Mouse (Mus musculus): ENCODE results near the gene Gtpbp3. TPM values are rescaled to one million over a fixed set of nuclear protein-coding genes. Genes with fewer than 3 reads are reported as not detected.

Gene Gtpbp3
- total and polyA plus RNA-seq, 3 experiments = 17.4 to 26.7 (median 20.7) TPM

GRCm38 (mm10) chr8:71477196-71477845, 10.6 kb upstream of the Gtpbp3 start:
- peak overlapping the region; percentile 30 for H3K9ac ChIP-seq (ENCODE audit: insufficient read depth, low read depth)
- H3K4me3 ChIP-seq (replicated peaks in 1 of 3; ENCODE audit: low read depth in 2 of 3, low read length in 2 of 3, poor library complexity in 1 of 3) = peak overlapping the region in 2 of 3 experiments; percentile 22 to 68
- in situ Hi-C loops (cut with MboI; ENCODE audit: low pct_ligation_motif_present, low pct_unique_long_range_greater_than_20kb, low sequenced_read_pairs) = no loop called here
- peak; percentile 46 for DNase-seq (ENCODE audit: extremely low read depth)
- H3K27me3 ChIP-seq (replicated peaks) = no peaks in the 10 kb centered on the region
- H3K27ac ChIP-seq (ENCODE audit: insufficient read depth, low read depth) = no peak overlapping the region
- dilution Hi-C loops (cut with MboI; ENCODE audit: extremely low pct_ligation_motif_present, extremely low pct_unique_long_range_greater_than_20kb, low sequenced_read_pairs) = no loop called here
- no peaks in the 10 kb centered on the region for H3K79me2 ChIP-seq (replicated peaks; ENCODE audit: control insufficient read depth, extremely low read depth, insufficient read depth, poor library complexity, severe bottlenecking)
- H3K9me3 ChIP-seq (replicated peaks; ENCODE audit: low read length) = no peaks in the 10 kb centered on the region
- peaks cover 32 to 51% of the 10 kb centered on the region in 2 experiments for H3K36me3 ChIP-seq (replicated peaks in 1 of 2; ENCODE audit: control insufficient read depth in 1 of 2, insufficient read depth in 1 of 2, low read length in 1 of 2)
- peaks cover 8% of the 10 kb centered on the region in 2 experiments for H3K4me1 ChIP-seq (ENCODE audit: control insufficient read depth in 1 of 2, insufficient read depth in 2 of 2)
- peak overlapping the region; percentile 64 for H3K4me2 ChIP-seq (ENCODE audit: insufficient read depth, low read depth, poor library complexity, severe bottlenecking)
- no peak for TF ChIP-seq POLR2A (IDR thresholded peaks at IDR 0.05; ENCODE audit: low read depth, low read length)
- TF ChIP-seq ETS1 (conservative IDR thresholded peaks at IDR 0.05; ENCODE audit: low read depth, low read length) = no peak
- TF ChIP-seq SMC3 (IDR thresholded peaks at IDR 0.05; ENCODE audit: low read depth, low read length) = peak; percentile 18; the same call in 1 of the 2 replicates
- TF ChIP-seq TCF12 (IDR thresholded peaks at IDR 0.05; ENCODE audit: low read depth, low read length) = no peak
- TF ChIP-seq JUN (IDR thresholded peaks at IDR 0.05; ENCODE audit: insufficient read depth, low read depth, low read length) = no peak
- TF ChIP-seq EP300 (IDR thresholded peaks at IDR 0.05; ENCODE audit: low read length) = no peak
- no peak for TF ChIP-seq JUND (conservative IDR thresholded peaks at IDR 0.05; ENCODE audit: low read depth, low read length)
- TF ChIP-seq ZC3H11A (IDR thresholded peaks at IDR 0.05; ENCODE audit: low read depth, low read length) = no peak
- peak; percentile 9 for TF ChIP-seq RAD21 (IDR thresholded peaks at IDR 0.05; ENCODE audit: low read depth, low read length)
- no peak for TF ChIP-seq KAT2A (IDR thresholded peaks at IDR 0.05; ENCODE audit: insufficient replicate concordance, low read length)
- no peak for TF ChIP-seq TBP (conservative IDR thresholded peaks at IDR 0.05; ENCODE audit: low read depth, low read length)
- TF ChIP-seq ELF1 (IDR thresholded peaks at IDR 0.05; ENCODE audit: low read depth, low read length) = 0 out of 2 replicates have a peak, but pooled peaks have one; percentile 25
- TF ChIP-seq NELFE (IDR thresholded peaks at IDR 0.05; ENCODE audit: low read depth, low read length) = no peak
- no peak for TF ChIP-seq ZKSCAN1 (IDR thresholded peaks at IDR 0.05; ENCODE audit: borderline replicate concordance, low read depth, low read length)
- TF ChIP-seq RCOR1 (conservative IDR thresholded peaks at IDR 0.05; ENCODE audit: low read depth, low read length) = no peak
- TF ChIP-seq E2F4 (IDR thresholded peaks at IDR 0.05; ENCODE audit: insufficient replicate concordance, low read depth, low read length) = no peak
- TF ChIP-seq MAX (IDR thresholded peaks at IDR 0.05; ENCODE audit: low read length) = peak; percentile 61
- TF ChIP-seq USF2 (conservative IDR thresholded peaks at IDR 0.05; ENCODE audit: low read depth, low read length) = no peak
- peak; percentile 74 for TF ChIP-seq MYC (IDR thresholded peaks at IDR 0.05; ENCODE audit: low read depth, low read length)
- TF ChIP-seq MXI1 (IDR thresholded peaks at IDR 0.05; ENCODE audit: low read depth, low read length) = peak; percentile 66
- TF ChIP-seq NRF1 (IDR thresholded peaks at IDR 0.05; ENCODE audit: low read depth, low read length) = no peak
- peak; percentile 45 to 67; a peak in 3 of 4 replicates for TF ChIP-seq CTCF (conservative IDR thresholded peaks at IDR 0.05 in 1 of 2, IDR thresholded peaks at IDR 0.05 in 1 of 2; ENCODE audit: low read depth in 2 of 2, low read length in 2 of 2)
